Mouse (Mus musculus) liver, embryonic 13.5 days (tissue): ENCODE measurements around the gene Klrb1c. TPM values are rescaled to one million over a fixed set of nuclear protein-coding genes. Genes with fewer than 3 reads are reported as not detected.
A peak's percentile ranks its signal among the peaks of the same experiment; 100 is the strongest.
"Not testable (repeated sequence)": the region's sequence is repeated elsewhere in the genome, so short reads cannot be mapped to it uniquely, and the experiment has no call there.

ENCODE experiments used
- ATAC-seq: fragments of 200-750 bp; cut with Nextera tagmentation; 2 replicates; pipeline ENCODE4 v1.8.0; 2017; ENCODE audit warnings: low read depth, mild to moderate bottlenecking, moderate number of reproducible peaks, moderate library complexity
- DNase-seq: peaks from one replicate; pipeline ENCODE4 v3.0.0; 2022
- H3K27ac ChIP-seq: fragments of 300-500 bp; sonication (generic); 2 replicates; pipeline ENCODE4 v1.5.1; 2015; ENCODE audit warnings: moderate library complexity, mild to moderate bottlenecking, inconsistent platforms
- H3K27me3 ChIP-seq: fragments of 300-500 bp; sonication (generic); 2 replicates; pipeline ENCODE4 v1.6.1; 2015; ENCODE audit warnings: mild to moderate bottlenecking, inconsistent platforms
- H3K36me3 ChIP-seq: fragments of 300-500 bp; sonication (generic); 2 replicates; pipeline ENCODE4 v1.6.1; 2015; ENCODE audit warnings: mild to moderate bottlenecking, inconsistent platforms
- H3K4me1 ChIP-seq: fragments of 300-500 bp; sonication (generic); replicated peaks from 2 replicates; pipeline ENCODE4 v1.6.1; 2015; ENCODE audit warnings: inconsistent platforms
- H3K4me2 ChIP-seq: fragments of 300-500 bp; sonication (generic); 2 replicates; pipeline ENCODE4 v1.6.1; 2015; ENCODE audit warnings: inconsistent platforms, mild to moderate bottlenecking, moderate library complexity
- H3K4me3 ChIP-seq: fragments of 300-500 bp; sonication (generic); replicated peaks from 2 replicates; pipeline ENCODE4 v1.5.1; 2015; ENCODE audit warnings: mild to moderate bottlenecking, inconsistent platforms
- H3K9ac ChIP-seq: fragments of 300-500 bp; sonication (generic); 2 replicates; pipeline ENCODE4 v1.6.1; 2015; ENCODE audit warnings: mild to moderate bottlenecking, inconsistent platforms
- H3K9me3 ChIP-seq: fragments of 300-500 bp; sonication (generic); replicated peaks from 2 replicates; pipeline ENCODE4 v1.6.1; 2016; ENCODE audit warnings: inconsistent platforms
- WGBS: fragments of 180-500 bp; shearing (Covaris S2); methylation state at CpG from one replicate; pipeline ENCODE4 v1.1.7; 2015; ENCODE audit not compliant: insufficient replicate concordance; 5-methylcytosine and 5-hydroxymethylcytosine counted together
- polyA plus RNA-seq: library from polyadenylated mRNA; unstranded; fragments of >200 nt; fragmentation: Nextera tagmentation; extraction: Ambion mirVana; gene quantifications from 2 replicates; pipeline ENCODE4 v1.2.1, GENCODE M21; 2015

The Klrb1c gene
- polyA plus RNA-seq, 1 experiment from 2014 or later = 0.10 TPM

DNA sequence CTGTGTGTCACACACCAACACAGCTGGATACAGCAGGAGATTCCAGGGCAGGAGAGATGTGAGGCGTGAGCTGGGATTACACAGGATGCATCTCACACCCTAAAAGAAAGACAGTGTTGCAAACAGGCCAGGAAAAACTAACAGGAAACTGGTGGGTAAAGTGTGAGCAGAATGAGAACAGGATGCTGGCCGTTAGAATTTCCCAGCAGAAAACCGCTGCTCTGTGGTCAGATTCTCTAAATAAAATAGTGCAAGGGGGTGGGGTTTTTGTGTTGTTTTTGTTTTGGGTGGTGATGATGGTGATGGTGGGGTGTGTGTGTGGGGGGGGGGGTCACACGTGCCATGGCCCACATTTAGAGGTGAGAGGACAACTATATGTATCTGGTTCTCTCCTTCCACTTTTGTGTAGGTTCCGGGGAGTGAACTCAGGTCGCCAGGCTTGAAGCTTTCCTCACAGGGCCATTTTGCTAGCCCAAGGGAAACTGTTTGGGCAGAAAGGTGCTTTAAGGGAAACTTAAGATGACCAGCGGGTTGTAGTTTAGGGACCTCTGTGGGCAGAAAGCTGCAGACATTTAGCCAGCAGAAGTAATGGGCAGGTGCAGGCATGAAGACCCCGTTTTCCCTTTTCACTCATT lies 7.4 kb upstream of the Klrb1c start:
- WGBS = 23% methylated on average over 8 of the region's 8 CpGs
- Histone ChIP-seq H3K36me3 (no peaks in the 10 kb centered on the region), H3K27ac (no peak overlapping the region), H3K9me3 (no peaks in the 10 kb centered on the region), H3K27me3 (no peaks in the 10 kb centered on the region), H3K4me2 (no peak overlapping the region), H3K9ac (no peak overlapping the region), H3K4me3 (no peak overlapping the region), H3K4me1 (peaks cover 24% of the 10 kb centered on the region)
- no peak for DNase-seq
- ATAC-seq = no peak

DNA sequence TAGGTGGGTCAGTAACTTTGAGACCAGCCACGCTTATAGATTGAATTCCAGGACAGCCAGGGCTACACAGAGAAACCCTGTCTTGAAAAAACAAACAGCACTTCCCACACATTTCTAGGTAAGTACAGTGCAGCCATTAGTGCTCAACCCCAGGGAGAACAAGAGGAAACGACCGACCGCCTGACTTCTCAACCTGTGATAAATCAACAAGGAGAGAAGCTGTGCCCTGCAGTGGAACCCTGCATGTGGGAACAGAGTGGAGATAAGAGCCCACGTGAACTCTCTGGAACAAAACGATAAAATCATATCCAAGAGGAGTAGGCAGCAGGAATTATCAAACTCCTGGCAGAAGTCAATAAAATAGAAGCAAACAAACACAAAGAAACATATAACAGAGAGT lies 4.7 kb upstream of the Klrb1c start:
- Histone ChIP-seq H3K4me3 (no peak overlapping the region), H3K4me2 (no peak overlapping the region), H3K4me1 (peaks cover 20% of the 10 kb centered on the region), H3K9me3 (no peaks in the 10 kb centered on the region), H3K27ac (no peak overlapping the region), H3K9ac (no peak overlapping the region), H3K36me3 (no peaks in the 10 kb centered on the region), H3K27me3 (no peaks in the 10 kb centered on the region)
- DNase-seq = no peak
- 17% methylated on average over 6 of the region's 6 CpGs for WGBS
- no peak for ATAC-seq

DNA sequence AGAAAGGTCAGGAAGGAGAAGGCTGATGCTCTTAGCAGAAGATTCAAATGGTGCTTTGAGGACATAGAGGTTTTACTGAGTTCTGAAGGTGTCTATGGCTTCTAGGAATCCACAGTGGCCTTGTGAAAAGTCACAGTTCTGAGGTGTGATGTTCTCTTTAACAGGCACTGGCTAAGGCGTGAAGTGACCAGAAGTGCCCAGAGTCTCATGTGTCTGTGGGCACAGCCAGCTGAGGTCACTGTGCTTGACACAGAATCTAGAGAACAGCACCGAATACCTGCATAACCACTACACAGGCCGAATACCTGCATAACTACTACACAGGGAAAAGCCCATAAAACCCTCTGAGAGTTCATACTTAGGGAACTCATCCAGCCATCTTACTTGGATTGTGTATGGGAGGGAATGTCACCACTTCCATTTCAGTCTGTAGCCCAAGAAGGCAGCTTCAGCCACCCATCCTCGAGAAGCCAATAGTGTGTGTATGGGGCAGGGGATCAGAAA lies 1.5 kb upstream of the Klrb1c start:
- H3K4me1 ChIP-seq, ATAC-seq: not testable (repeated sequence)
- 63% methylated on average over 4 of the region's 4 CpGs for WGBS

DNA sequence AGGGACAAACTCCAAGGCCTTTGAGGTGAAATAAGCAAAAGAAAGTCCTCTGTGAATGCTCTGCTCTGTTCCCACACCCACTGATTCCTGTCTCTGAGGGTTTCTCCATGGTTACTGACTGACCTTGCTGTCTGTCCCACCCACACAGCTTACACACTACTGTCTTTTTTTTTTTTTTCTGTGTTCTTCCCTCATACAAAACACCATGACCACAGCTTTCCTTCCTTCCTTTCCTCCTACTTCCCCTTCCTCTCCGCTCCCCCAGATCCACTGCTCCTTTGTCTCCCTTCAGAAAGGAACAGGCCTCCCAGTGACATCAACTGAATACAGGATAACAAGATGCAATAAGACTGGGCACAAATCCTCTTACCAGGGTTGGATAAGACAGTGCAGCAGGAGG lies 498 bp downstream of the Klrb1c start:
- ATAC-seq (no peak), DNase-seq (no peak)
- no peaks in the 10 kb centered on the region for H3K27me3 ChIP-seq
- no peak overlapping the region for H3K4me3 ChIP-seq
- no peak overlapping the region for H3K27ac ChIP-seq
- H3K9me3 ChIP-seq = no peaks in the 10 kb centered on the region
- H3K4me2 ChIP-seq = no peak overlapping the region
- H3K9ac ChIP-seq = no peak overlapping the region
- no peaks in the 10 kb centered on the region for H3K36me3 ChIP-seq
- peaks cover 2% of the 10 kb centered on the region for H3K4me1 ChIP-seq
- 81% methylated on average over 1 of the region's 1 CpGs for WGBS

More for the DNA sequence above, 1.5 kb upstream of the Klrb1c start:
- not testable (repeated sequence) for H3K4me2 ChIP-seq, H3K9me3 ChIP-seq, DNase-seq, H3K9ac ChIP-seq, H3K27ac ChIP-seq, H3K36me3 ChIP-seq, H3K27me3 ChIP-seq, H3K4me3 ChIP-seq

DNA sequence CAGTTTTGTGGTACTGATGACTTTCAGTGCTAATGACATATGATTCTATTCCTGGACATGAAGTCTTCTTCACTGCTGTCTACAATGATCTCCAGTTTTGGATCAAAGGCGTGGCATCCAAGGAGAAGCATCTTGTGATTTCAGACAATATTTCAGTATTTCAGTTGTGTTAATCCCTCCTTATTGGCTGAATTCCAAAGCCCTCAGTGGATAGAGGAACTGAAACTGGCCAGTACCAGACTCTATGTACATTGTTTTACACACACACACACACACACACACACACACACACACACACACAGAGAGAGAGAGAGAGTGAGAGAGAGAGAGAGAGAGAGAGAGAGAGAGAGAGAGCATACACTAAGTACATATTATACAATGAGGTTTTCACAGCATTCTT lies 2.6 kb downstream of the Klrb1c start:
- not testable (repeated sequence) for H3K4me2 ChIP-seq, H3K9me3 ChIP-seq, H3K4me3 ChIP-seq, H3K4me1 ChIP-seq, ATAC-seq, H3K36me3 ChIP-seq, H3K27me3 ChIP-seq, H3K27ac ChIP-seq, H3K9ac ChIP-seq, DNase-seq
- 51% methylated on average over 1 of the region's 1 CpGs for whole genome bisulfite sequencing

DNA sequence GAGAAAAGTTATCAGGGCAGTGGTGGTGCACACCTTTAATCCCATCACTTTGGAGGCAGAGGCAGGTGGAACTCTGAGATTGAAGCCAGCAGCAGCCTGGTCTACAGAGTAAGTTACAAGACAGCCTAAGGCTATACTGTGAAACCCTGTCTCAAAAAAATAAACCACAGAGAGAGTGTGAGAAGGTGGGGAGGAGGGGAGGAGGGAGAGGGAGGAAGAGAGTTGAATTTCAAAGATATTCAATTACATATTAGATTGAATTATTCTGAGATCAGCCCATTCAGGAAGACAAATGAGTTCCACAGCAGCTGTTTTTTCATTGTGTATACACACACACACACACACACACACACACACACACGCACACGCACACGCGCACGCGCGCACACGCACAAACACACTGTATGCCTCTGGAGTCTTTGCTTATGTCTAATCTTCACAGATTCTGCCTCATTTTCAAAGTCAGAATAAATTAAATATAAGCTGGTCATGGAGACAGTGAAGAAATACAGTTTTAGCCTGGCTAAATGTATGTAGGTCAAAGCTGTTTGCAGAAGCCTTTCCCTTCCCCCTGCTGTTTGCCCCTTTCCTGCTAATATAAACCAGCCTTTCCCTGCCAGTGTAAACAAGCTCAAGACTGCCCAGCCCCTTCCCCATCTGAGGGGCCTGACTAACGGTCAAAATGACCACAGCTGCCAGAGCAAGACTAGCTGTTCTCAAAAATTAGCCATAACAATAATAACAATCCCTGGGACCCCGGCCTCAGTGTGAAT lies 19.3 kb downstream of the Klrb1c start:
- ATAC-seq (no peak), DNase-seq (no peak)
- WGBS = 64% methylated on average over 10 of the region's 10 CpGs
- H3K4me1 ChIP-seq = 0 out of 2 replicates have a peak, but pooled peaks cover 4% of the 10 kb centered on the region
- H3K36me3 ChIP-seq = no peaks in the 10 kb centered on the region
- no peak overlapping the region for H3K27ac ChIP-seq
- H3K4me2 ChIP-seq = no peak overlapping the region
- H3K4me3 ChIP-seq = no peak overlapping the region
- no peak overlapping the region for H3K9ac ChIP-seq
- H3K27me3 ChIP-seq = no peaks in the 10 kb centered on the region
- H3K9me3 ChIP-seq = 0 out of 2 replicates have a peak, but pooled peaks cover 13% of the 10 kb centered on the region

DNA sequence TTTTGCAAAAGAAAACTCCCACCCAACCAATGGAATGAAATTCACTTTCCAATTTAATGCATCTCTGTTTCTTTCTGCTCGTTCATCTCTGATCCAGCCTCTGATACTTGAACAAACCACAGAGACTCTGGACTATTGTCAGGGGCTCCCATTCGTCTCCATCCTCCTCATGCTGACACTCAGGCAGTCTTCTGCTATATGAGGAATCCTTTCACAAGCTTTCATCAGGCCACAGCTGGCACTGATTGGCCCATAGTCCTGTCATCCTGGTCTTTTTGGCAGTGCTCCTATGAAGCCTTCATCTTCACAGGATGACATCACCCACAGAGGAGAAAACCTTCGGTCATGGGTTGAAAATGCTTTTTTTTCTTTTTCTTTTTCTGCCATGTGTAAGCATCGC lies 21.0 kb downstream of the Klrb1c start:
- Histone ChIP-seq H3K4me2 (no peak overlapping the region), H3K4me3 (no peak overlapping the region), H3K36me3 (no peaks in the 10 kb centered on the region), H3K9ac (no peak overlapping the region), H3K4me1 (peaks cover 10% of the 10 kb centered on the region), H3K27me3 (no peaks in the 10 kb centered on the region), H3K27ac (no peak overlapping the region), H3K9me3 (0 out of 2 replicates have a peak, but pooled peaks cover under 1% of the 10 kb centered on the region)
- no peak for DNase-seq
- ATAC-seq = no peak
- 55% methylated on average over 4 of the region's 4 CpGs for WGBS

DNA sequence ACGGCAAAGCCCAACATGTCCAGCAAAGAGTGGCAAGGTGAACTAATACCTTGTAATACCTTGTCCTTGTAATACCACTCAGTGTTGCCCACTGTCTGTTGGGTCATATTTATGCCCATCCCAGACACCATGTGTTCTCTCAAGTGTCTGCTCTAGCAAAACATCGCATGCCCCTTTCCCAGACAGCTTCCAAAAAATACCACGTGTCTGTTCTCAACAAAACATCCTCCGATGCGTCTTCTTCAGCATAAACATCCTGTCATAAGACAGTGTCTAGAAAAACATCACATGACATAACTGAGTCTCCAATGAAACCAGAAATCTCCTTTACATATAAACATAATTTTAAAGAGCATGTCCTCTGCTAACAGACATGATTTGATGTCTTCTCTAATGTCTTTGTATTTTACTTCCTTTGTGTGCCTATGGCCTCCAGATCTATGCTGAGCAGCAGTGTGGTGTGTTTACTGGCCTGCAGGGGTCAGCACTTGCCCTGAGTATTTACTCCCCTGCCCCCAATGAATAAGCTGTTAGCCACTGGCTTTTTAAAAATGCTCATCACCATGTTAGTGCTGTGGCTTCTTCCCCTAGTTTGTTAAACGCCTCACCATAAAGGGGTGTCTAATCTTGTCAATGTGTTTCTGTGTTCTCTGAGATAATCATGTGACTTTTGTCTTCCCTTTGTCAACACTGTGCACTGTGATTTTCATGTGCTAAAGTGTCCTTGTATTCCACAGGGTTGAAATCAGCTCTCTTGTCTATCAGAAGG lies 22.3 kb downstream of the Klrb1c start:
- DNase-seq = peak; percentile 38
- H3K4me2 ChIP-seq, H3K9me3 ChIP-seq, ATAC-seq, H3K27ac ChIP-seq, H3K36me3 ChIP-seq, H3K27me3 ChIP-seq, H3K4me3 ChIP-seq, H3K9ac ChIP-seq: not testable (repeated sequence)
- H3K4me1 ChIP-seq = peaks cover 10% of the 10 kb centered on the region
- WGBS = 61% methylated on average over 6 of the region's 6 CpGs

DNA sequence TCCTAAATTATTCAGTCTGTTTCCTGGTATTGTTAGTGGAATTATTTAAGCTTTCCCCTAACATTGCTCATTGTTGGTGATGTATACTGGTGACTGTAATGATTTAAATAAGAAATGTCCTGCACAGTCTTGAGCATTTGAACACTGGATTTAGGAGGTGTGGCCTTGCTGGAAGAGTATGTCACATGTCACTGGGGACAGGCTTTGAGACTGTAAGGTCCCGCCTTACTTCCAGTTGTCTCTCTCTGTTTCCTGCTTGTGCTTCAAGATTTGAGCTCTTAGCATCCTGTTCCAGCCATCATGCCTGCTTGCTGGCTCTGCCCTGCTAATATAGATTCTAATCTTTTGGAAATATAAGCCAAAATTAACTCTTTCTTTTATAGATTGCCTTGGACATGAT lies 23.8 kb downstream of the Klrb1c start:
- Histone ChIP-seq H3K36me3 (no peaks in the 10 kb centered on the region), H3K4me2 (no peak overlapping the region), H3K4me3 (no peak overlapping the region), H3K27ac (no peak overlapping the region), H3K27me3 (no peaks in the 10 kb centered on the region), H3K9ac (no peak overlapping the region), H3K4me1 (peaks cover 15% of the 10 kb centered on the region), H3K9me3 (no peaks in the 10 kb centered on the region)
- no peak for DNase-seq
- ATAC-seq = no peak
- WGBS = 28% methylated on average over 1 of the region's 1 CpGs

DNA sequence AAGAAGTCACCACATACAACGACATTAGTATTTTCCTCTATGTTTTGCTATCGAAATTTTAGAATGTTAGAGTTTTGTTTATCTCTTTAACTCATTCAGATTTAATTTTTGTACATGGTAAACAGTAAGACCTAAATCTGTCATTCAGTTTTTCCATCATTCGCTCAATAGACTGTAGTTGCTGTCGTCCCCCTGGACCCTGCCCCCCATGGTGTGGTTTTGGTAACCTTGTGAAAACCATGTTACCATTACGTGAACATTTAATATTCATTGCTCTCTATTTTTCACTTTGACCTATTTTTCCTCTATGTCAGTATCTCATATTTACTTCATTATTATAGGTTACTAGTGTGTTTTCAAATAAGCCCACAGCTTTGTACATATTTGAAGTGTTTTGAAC lies 24.4 kb downstream of the Klrb1c start:
- Histone ChIP-seq H3K27ac (no peak overlapping the region), H3K9ac (peak overlapping the region; percentile 66; the same call in 1 of the 2 replicates), H3K27me3 (no peaks in the 10 kb centered on the region), H3K4me1 (peaks cover 17% of the 10 kb centered on the region), H3K9me3 (no peaks in the 10 kb centered on the region), H3K4me2 (peak overlapping the region; percentile 87), H3K36me3 (no peaks in the 10 kb centered on the region), H3K4me3 (peak overlapping the region; percentile 65)
- 13% methylated on average over 5 of the region's 5 CpGs for WGBS
- DNase-seq (no peak), ATAC-seq (no peak)
